Mouse (Mus musculus): Measurements from ENCODE around the gene Abca9. TPM values are rescaled to one million over a fixed set of nuclear protein-coding genes. Genes with fewer than 3 reads are reported as not detected.

Abca9 gene
- total RNA-seq (2021), result 1 to 10 TPM; 8.6 to 9.5 TPM

GRCm38 (mm10) chr11:110167459-110168251 is at the start of gene Abca9:
TSS of gene Abca9 (minus strand) at chr11:110168196.
- intact Hi-C loops (cut with DNase I), result no loop called here
- DNase-seq, result peak; percentile 59

GRCm38 (mm10) chr11:110217118-110217517 is 49.1 kb upstream of the Abca9 start:
- intact Hi-C loops (cut with DNase I), result no loop called here
- no peak for DNase-seq

DNA sequence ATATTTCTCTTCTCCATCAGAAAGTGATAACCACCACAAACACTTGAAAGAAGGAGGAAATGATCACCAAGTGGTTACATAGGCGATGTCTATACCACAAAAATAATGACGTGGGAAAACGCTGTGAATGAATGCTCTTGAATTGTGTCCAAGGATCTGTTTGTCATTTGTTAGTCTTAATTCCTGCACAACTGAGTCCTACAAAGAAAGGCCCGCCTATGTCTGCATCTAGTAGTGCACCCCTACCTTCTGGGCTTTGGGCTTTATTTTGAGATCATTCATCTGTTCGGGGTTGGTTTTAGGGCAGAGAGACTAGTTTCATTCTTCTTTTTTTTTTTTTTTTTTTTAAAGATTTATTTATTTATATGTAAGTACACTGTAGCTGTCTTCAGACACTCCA is 35.9 kb upstream of the Abca9 start:
- intact Hi-C loops (cut with DNase I), result no loop called here
- DNase-seq, result no peak

GRCm38 (mm10) chr11:110198882-110199281 is 30.9 kb upstream of the Abca9 start:
- no peak for DNase-seq
- intact Hi-C loops (cut with DNase I), result no loop called here

- intact Hi-C loops (cut with DNase I), result no loop called here
- DNase-seq, result no peak
Observed at GRCm38 (mm10) chr11:110196561-110197306, 28.7 kb upstream of the Abca9 start.

DNA sequence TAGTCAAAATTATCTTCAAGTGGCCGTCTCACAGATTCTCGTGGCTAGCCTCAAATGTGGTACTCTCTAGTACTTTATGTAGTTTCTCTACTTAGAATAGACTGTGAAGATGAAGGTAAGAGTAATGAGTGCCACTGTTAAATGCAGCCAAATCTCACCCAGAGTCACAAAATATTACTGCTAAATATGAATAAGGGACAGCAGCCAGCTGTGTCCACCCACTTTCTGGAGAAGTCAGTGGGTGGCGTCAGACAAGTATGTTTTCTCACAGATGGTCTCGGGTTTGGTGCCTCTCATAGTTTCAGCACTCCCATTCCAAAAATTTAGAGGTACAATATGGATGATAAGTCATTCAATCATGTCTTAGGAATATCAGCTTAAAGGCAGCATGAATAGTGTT is 27.3 kb upstream of the Abca9 start:
- no peak for DNase-seq
- intact Hi-C loops (cut with DNase I), result no loop called here

- DNase-seq, result no peak
- intact Hi-C loops (cut with DNase I), result no loop called here
Observed at GRCm38 (mm10) chr11:110171212-110171611, 3.2 kb upstream of the Abca9 start.

DNA sequence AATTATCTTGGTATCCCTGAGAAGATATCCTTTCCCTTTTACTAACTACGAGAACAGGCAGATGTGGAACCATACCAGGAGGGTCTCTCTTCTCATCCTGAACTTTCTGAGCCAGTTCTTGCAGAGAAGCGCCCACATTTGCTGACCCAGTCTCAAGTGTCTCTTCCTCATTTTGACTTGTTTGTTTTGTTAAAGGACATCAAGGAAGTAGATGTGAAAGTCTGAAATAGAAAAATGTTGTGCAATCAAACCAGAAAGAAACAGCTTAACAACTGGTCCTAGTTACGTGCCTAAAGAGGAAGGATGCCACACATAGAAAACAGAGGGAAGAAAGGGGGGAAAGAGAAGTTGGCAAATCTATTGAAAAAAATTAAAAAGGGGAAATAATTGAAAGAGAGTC is 2.2 kb downstream of the Abca9 start:
- DNase-seq, result no peak
- intact Hi-C loops (cut with DNase I), result no loop called here

DNA sequence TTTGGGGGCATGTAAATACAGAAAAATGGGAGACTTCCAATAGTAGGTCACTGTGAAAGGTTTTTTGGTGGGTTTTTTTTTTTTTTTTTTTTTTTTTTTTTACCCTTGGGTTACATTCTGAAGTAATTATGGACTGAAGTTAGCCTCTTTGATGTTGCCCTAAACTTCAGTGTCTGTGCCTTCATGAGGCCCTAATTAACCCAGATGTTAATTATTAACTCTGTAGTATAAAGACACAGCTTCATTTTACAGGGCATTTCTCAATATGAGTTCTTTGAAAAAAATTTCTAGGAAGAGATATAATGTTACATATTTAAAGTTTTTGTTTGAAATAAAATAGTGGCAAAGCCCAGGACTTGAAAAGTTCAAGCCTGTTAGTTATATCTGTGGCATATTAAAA is 2.6 kb downstream of the Abca9 start:
- intact Hi-C loops (cut with DNase I), result no loop called here
- no peak for DNase-seq

DNA sequence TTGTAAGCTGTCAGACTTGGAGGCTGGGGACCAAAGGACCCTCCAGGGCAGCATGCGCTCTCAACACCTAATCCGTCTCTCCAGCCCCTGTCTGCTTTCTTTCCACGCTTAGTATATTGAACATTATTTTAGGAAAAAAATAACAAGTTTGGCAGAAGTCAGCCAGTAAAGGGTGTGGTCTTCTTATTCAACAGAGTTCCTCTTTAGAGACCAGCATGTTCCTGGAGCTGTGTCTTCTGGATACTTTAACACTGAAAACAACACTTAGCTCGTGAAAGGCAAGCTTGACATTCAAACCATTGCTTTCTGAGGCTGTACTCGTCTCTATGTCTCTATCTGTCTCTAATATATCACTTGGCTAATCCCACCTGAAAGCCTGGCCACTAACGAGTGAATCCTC is 10.9 kb downstream of the Abca9 start:
- no peak for DNase-seq
- intact Hi-C loops (cut with DNase I), result no loop called here

- intact Hi-C loops (cut with DNase I), result no loop called here
- DNase-seq, result no peak
Observed at GRCm38 (mm10) chr11:110155985-110156384, 12.0 kb downstream of the Abca9 start.

GRCm38 (mm10) chr11:110147640-110148039 is 20.4 kb downstream of the Abca9 start:
- intact Hi-C loops (cut with DNase I), result no loop called here
- DNase-seq, result no peak

GRCm38 (mm10) chr11:110145421-110145820 is 22.6 kb downstream of the Abca9 start:
- no peak for DNase-seq
- intact Hi-C loops (cut with DNase I), result no loop called here

DNA sequence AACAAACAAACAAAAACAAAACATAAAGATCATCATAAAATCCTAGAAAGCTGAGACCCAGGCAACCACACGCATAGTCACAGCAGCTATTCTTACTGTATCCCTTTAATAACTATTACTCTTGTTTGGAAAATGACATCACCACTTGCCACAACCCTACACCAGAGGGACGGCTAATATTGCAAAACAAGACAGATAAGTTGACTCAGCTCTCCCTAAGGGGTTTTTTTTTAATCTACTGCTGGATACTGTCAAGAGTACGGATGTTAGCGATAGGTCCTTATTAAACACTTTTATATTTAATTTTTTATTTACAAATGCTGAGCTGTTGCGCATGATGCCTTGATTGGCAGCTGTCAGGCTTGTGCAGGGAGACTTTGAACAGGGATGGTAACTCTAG is 37.2 kb downstream of the Abca9 start:
- no peak for DNase-seq
- intact Hi-C loops (cut with DNase I), result no loop called here

- peak; percentile 13 for DNase-seq
- intact Hi-C loops (cut with DNase I), result no loop called here
Observed at GRCm38 (mm10) chr11:110111137-110111536, 56.9 kb downstream of the Abca9 start.

- intact Hi-C loops (cut with DNase I), result loop anchor here (10.0 kb wide), 1 partner anchor 227 kb away; no protein-coding TSS in a partner anchor
Observed at GRCm38 (mm10) chr11:110101437-110101836, 66.6 kb downstream of the Abca9 start.

DNA sequence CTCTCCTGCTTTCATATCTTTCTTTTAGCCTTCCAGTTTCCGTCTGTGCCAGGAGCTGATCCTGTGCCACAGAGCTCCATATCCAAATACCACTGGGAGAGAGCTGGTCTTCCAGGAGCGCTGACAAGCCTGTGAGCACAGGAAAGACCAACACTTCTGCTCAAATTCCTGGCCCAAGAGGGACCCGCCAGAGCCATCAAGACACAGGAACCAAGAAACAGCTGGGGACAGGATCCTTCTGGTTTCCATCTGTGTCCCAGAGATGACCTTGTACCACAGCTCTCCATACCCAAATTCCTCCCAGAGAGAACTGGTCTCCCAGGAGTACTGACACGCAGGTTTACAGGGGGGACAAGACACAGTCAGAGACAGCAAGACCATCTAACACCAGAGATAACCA is 69.1 kb downstream of the Abca9 start:
- DNase-seq, result no peak
- intact Hi-C loops (cut with DNase I), result no loop called here

More at GRCm38 (mm10) chr11:110101437-110101836, 66.6 kb downstream of the Abca9 start:
- DNase-seq, result no peak

DNA sequence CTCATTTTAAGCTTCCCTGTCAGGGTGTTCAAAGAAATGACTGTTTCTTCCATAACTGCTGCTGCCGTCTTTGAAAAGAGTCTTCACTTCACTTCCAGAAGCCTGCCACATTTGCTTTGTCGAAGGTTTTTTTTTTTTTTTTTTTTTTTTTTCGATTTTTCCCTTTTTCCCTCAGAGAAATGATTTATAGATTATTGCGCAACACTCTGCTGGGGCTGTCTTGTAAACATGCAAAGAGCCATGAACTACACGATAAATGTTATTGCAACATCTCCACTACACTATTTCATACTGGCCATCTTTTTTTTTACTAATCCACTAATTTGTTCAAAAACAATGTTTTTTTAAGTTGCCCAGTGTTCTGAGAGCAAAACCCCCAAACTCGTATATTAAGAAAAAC is 70.5 kb downstream of the Abca9 start:
- intact Hi-C loops (cut with DNase I), result no loop called here
- DNase-seq, result no peak

GRCm38 (mm10) chr11:110095858-110096257 is 72.1 kb downstream of the Abca9 start, which contains the start of gene Abca8a:
TSS of gene Abca8a (minus strand) at chr11:110095978.
- DNase-seq, result no peak
- intact Hi-C loops (cut with DNase I), result no loop called here

GRCm38 (mm10) chr11:110094846-110095380 is 73.1 kb downstream of the Abca9 start:
- intact Hi-C loops (cut with DNase I), result no loop called here
- DNase-seq, result no peak

DNA sequence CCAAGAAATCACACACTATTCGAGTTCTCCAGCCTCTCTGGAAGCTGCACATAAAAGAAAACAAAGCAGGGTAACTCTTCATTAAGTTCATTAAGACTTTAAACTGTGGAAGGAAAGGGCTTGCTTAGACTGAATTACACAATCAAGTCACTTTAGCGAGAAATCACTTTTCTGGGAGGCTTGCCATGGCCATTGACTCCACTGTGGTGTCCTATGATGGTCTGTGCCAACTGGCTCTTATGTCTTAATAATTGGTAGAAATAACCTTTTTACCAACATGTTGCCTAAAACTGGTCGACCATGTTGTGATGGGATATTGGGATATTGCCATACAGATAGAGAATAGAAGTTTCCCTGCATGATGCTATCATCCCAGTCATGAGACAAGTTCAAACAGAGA is 73.8 kb downstream of the Abca9 start:
- peak; percentile 22 for DNase-seq
- intact Hi-C loops (cut with DNase I), result no loop called here

DNA sequence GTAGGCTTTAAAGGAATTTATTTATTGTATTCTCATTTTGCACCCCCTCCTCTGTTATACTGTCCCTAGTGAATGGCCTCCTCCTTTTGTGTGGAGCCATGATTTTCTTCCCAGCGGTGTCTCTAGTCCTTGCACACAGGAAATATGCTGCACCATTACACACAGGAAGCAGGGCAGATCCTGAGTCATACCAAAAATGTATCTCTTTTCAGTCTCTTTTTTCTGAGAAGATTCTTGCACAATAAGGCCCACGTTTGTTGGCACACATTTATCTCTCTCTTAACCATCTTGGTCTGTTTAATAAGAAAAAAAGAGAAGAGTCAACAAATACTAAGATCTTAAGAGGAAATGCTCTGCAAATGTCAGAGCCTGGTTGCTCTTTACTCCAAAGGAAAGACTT is 76.7 kb downstream of the Abca9 start:
- intact Hi-C loops (cut with DNase I), result no loop called here
- no peak for DNase-seq

Measured in left cerebral cortex, postnatal 4 days (tissue).